Comparison of ENCODE assay signal across 22 mouse cellular contexts in genomic region chr19:57316597-57316996, GRCm38 (mm10).
"Had no signal": no experiment of that assay in that cellular context is flagged by ENCODE, and none has a peak within 500 bp of the region (broad histone marks: within the 10 kb centered on the region; RNA-seq: fewer than 3 reads in every experiment).

No protein-coding gene starts in this region.

- ATAC-seq: midbrain, embryonic 13.5 days; midbrain, embryonic 16.5 days had no signal

- DNase-seq: lung, adult 18-20 months; lung, embryonic 14.5 days; lung, postnatal 10 days; lung, postnatal 4 days; retina, postnatal 1 day; right cerebral cortex, adult 18-20 months; right cerebral cortex, postnatal 25 days; right cerebral cortex, postnatal 4 days; spleen, adult 18-20 months; thymus, adult 2 months; thymus, postnatal 25 days; thymus, postnatal 4 days had no signal

- H3K4me3 ChIP-seq: liver, embryonic 15.5 days; megakaryocyte, embryonic 14.5 days; midbrain, embryonic 13.5 days; myocyte; neural tube, embryonic 13.5 days; neural tube, embryonic 15.5 days; stomach, embryonic 15.5 days had no signal

- H3K4me2 ChIP-seq: liver, embryonic 15.5 days; lung, embryonic 14.5 days; midbrain, embryonic 11.5 days; midbrain, embryonic 13.5 days; neural tube, embryonic 13.5 days; neural tube, embryonic 15.5 days; stomach, embryonic 15.5 days had no signal

- H3K27me3 ChIP-seq: stomach, embryonic 15.5 days had no signal

- H3K9ac ChIP-seq: liver, embryonic 15.5 days; lung, embryonic 14.5 days; midbrain, embryonic 13.5 days; neural tube, embryonic 13.5 days; neural tube, embryonic 15.5 days; stomach, embryonic 15.5 days had no signal

- H3K9me3 ChIP-seq: liver, embryonic 15.5 days; midbrain, embryonic 13.5 days; neural tube, embryonic 13.5 days; neural tube, embryonic 15.5 days; stomach, embryonic 15.5 days had no signal

- H3K27ac ChIP-seq: liver, embryonic 15.5 days; midbrain, embryonic 13.5 days; neural tube, embryonic 13.5 days; neural tube, embryonic 15.5 days; stomach, embryonic 15.5 days; stomach, postnatal 0 days had no signal

- H3K36me3 ChIP-seq: liver, embryonic 15.5 days; midbrain, embryonic 13.5 days; neural tube, embryonic 13.5 days; neural tube, embryonic 15.5 days; stomach, embryonic 15.5 days had no signal
